Mouse (Mus musculus) erythroblast, embryonic 14.5 days (primary cell): ENCODE results near the gene Cbfa2t2. TPM values are rescaled to one million over a fixed set of nuclear protein-coding genes. Genes with fewer than 3 reads are reported as not detected.

Experiments
- H3K27me3 ChIP-seq: 2 replicates; pipeline ENCODE4 v1.6.1; 2012; ENCODE audit warnings: inconsistent platforms; ENCODE audit not compliant: control insufficient read depth
- H3K36me3 ChIP-seq: 2 replicates; pipeline ENCODE4 v1.6.1; 2012; ENCODE audit warnings: mild to moderate bottlenecking, inconsistent platforms; ENCODE audit not compliant: control insufficient read depth
- H3K4me1 ChIP-seq: 2 replicates; pipeline ENCODE4 v1.6.1; 2012; ENCODE audit warnings: inconsistent platforms; ENCODE audit not compliant: control insufficient read depth
- H3K4me3 ChIP-seq: replicated peaks from 2 replicates; pipeline ENCODE3; 2012; ENCODE audit warnings: moderate library complexity, mild to moderate bottlenecking, inconsistent platforms
- H3K9me3 ChIP-seq: 2 replicates; pipeline ENCODE4 v1.6.1; 2012; ENCODE audit warnings: low read length, inconsistent platforms, mixed read lengths; ENCODE audit not compliant: control insufficient read depth
- GATA1 ChIP-seq: IDR thresholded peaks from 2 replicates; pipeline ENCODE4 v1.6.1; 2012; ENCODE audit warnings: low read length, inconsistent platforms, mixed read lengths
- TAL1 ChIP-seq: IDR thresholded peaks from 3 replicates; pipeline ENCODE4 v1.6.1; 2012; ENCODE audit warnings: low read length, inconsistent platforms, mixed read lengths
- polyA plus RNA-seq: library from polyadenylated mRNA; stranded (reverse); fragments of >175 nt; gene quantifications from 2 replicates; pipeline ENCODE4 v1.2.3, GENCODE M21; 2012

Cbfa2t2 gene
- polyA plus RNA-seq, 1 experiment: 0.24 TPM

GRCm38 (mm10) chr2:154456621-154457020, 20.3 kb downstream of the Cbfa2t2 start:
- H3K27me3 ChIP-seq: no peaks in the 10 kb centered on the region
- TF ChIP-seq TAL1 (no peak), GATA1 (no peak)
- peaks cover 2% of the 10 kb centered on the region; the same call in 1 of the 2 replicates for H3K36me3 ChIP-seq
- H3K4me3 ChIP-seq: no peak overlapping the region
- H3K4me1 ChIP-seq: peaks cover 45% of the 10 kb centered on the region
- H3K9me3 ChIP-seq: no peaks in the 10 kb centered on the region

GRCm38 (mm10) chr2:154459262-154459661, 23.0 kb downstream of the Cbfa2t2 start:
- Histone ChIP-seq H3K4me1 (peaks cover 49% of the 10 kb centered on the region), H3K36me3 (peaks cover 2% of the 10 kb centered on the region; the same call in 1 of the 2 replicates), H3K27me3 (no peaks in the 10 kb centered on the region), H3K4me3 (no peak overlapping the region), H3K9me3 (no peaks in the 10 kb centered on the region)
- TF ChIP-seq GATA1 (no peak), TAL1 (no peak)

GRCm38 (mm10) chr2:154459851-154460250, 23.6 kb downstream of the Cbfa2t2 start:
- H3K4me1 ChIP-seq: peaks cover 47% of the 10 kb centered on the region
- no peaks in the 10 kb centered on the region for H3K27me3 ChIP-seq
- no peak for TF ChIP-seq GATA1
- TF ChIP-seq TAL1: no peak
- peaks cover 2% of the 10 kb centered on the region; the same call in 1 of the 2 replicates for H3K36me3 ChIP-seq
- H3K4me3 ChIP-seq: no peak overlapping the region
- H3K9me3 ChIP-seq: no peaks in the 10 kb centered on the region

GRCm38 (mm10) chr2:154463621-154464198, 27.4 kb downstream of the Cbfa2t2 start:
- Histone ChIP-seq H3K4me1 (peaks cover 50% of the 10 kb centered on the region), H3K36me3 (peaks cover 2% of the 10 kb centered on the region; the same call in 1 of the 2 replicates), H3K4me3 (no peak overlapping the region), H3K27me3 (no peaks in the 10 kb centered on the region), H3K9me3 (no peaks in the 10 kb centered on the region)
- TF ChIP-seq GATA1 (no peak), TAL1 (no peak)

GRCm38 (mm10) chr2:154465914-154466335, 29.6 kb downstream of the Cbfa2t2 start:
- H3K4me1 ChIP-seq: peaks cover 37% of the 10 kb centered on the region
- peaks cover 2% of the 10 kb centered on the region; the same call in 1 of the 2 replicates for H3K36me3 ChIP-seq
- H3K9me3 ChIP-seq: no peaks in the 10 kb centered on the region
- H3K27me3 ChIP-seq: no peaks in the 10 kb centered on the region
- TF ChIP-seq TAL1: no peak
- no peak for TF ChIP-seq GATA1
- no peak overlapping the region for H3K4me3 ChIP-seq

- no peaks in the 10 kb centered on the region for H3K27me3 ChIP-seq
- H3K9me3 ChIP-seq: no peaks in the 10 kb centered on the region
- no peak for TF ChIP-seq GATA1
- TF ChIP-seq TAL1: no peak
- H3K4me1 ChIP-seq: peaks cover 32% of the 10 kb centered on the region
- no peak overlapping the region for H3K4me3 ChIP-seq
- H3K36me3 ChIP-seq: peaks cover 2% of the 10 kb centered on the region; the same call in 1 of the 2 replicates
Observed at GRCm38 (mm10) chr2:154467139-154467538, 30.9 kb downstream of the Cbfa2t2 start.

- H3K36me3 ChIP-seq: no peaks in the 10 kb centered on the region
- no peaks in the 10 kb centered on the region for H3K4me1 ChIP-seq
- TF ChIP-seq GATA1 (no peak), TAL1 (no peak)
- no peaks in the 10 kb centered on the region for H3K27me3 ChIP-seq
- no peak overlapping the region for H3K4me3 ChIP-seq
- no peaks in the 10 kb centered on the region for H3K9me3 ChIP-seq
Observed at GRCm38 (mm10) chr2:154474251-154475061, 38.2 kb downstream of the Cbfa2t2 start.

- Histone ChIP-seq H3K27me3 (no peaks in the 10 kb centered on the region), H3K36me3 (no peaks in the 10 kb centered on the region), H3K9me3 (no peaks in the 10 kb centered on the region), H3K4me1 (no peaks in the 10 kb centered on the region), H3K4me3 (no peak overlapping the region)
- no peak for TF ChIP-seq GATA1
- TF ChIP-seq TAL1: no peak
Observed at GRCm38 (mm10) chr2:154475062-154475349, 38.7 kb downstream of the Cbfa2t2 start.

GRCm38 (mm10) chr2:154475861-154476260, 39.6 kb downstream of the Cbfa2t2 start:
- H3K4me3 ChIP-seq: no peak overlapping the region
- H3K36me3 ChIP-seq: no peaks in the 10 kb centered on the region
- H3K9me3 ChIP-seq: no peaks in the 10 kb centered on the region
- H3K4me1 ChIP-seq: no peaks in the 10 kb centered on the region
- TF ChIP-seq TAL1 (no peak), GATA1 (no peak)
- H3K27me3 ChIP-seq: no peaks in the 10 kb centered on the region
